Mouse (Mus musculus) thymus, adult 2 months (tissue): ENCODE measurements around the gene Nav1. TPM values are rescaled to one million over a fixed set of nuclear protein-coding genes. Genes with fewer than 3 reads are reported as not detected.

Experiments used
- DNase-seq: peaks from one replicate; pipeline ENCODE4 v3.0.0; 2021
- H3K27ac ChIP-seq: fragments of 200-500 bp; 2 replicates; pipeline ENCODE4 v1.5.1; 2012; ENCODE audit warnings: low read length, control low read depth; ENCODE audit not compliant: control insufficient read depth, insufficient read depth
- H3K27me3 ChIP-seq: fragments of 200-500 bp; 2 replicates; pipeline ENCODE4 v1.6.1; 2012; ENCODE audit warnings: mild to moderate bottlenecking, low read length, moderate library complexity, mixed read lengths; ENCODE audit not compliant: control insufficient read depth, insufficient read depth
- H3K36me3 ChIP-seq: fragments of 200-500 bp; 2 replicates; pipeline ENCODE4 v1.6.1; 2012; ENCODE audit warnings: mild to moderate bottlenecking, low read length, moderate library complexity; ENCODE audit not compliant: control insufficient read depth, insufficient read depth
- H3K4me1 ChIP-seq: fragments of 200-500 bp; replicated peaks from 2 replicates; pipeline ENCODE4 v1.6.1; 2012; ENCODE audit warnings: low read length; ENCODE audit not compliant: control insufficient read depth, insufficient read depth
- H3K4me3 ChIP-seq: fragments of 200-500 bp; 2 replicates; pipeline ENCODE4 v1.5.1; 2012; ENCODE audit warnings: mild to moderate bottlenecking, low read length, control low read depth, moderate library complexity; ENCODE audit not compliant: control insufficient read depth, insufficient read depth
- CTCF ChIP-seq: fragments of 200-500 bp; IDR thresholded peaks from 2 replicates; pipeline ENCODE4 v1.5.1; 2012; ENCODE audit warnings: mild to moderate bottlenecking, control low read depth, low read length, moderate library complexity, borderline replicate concordance; ENCODE audit not compliant: control insufficient read depth, poor library complexity, insufficient read depth; ENCODE audit errors: extremely low read depth
- POLR2A ChIP-seq: fragments of 200-500 bp; IDR thresholded peaks from 2 replicates; pipeline ENCODE4 v1.6.1; 2012; ENCODE audit warnings: mild to moderate bottlenecking, low read length, control low read depth, moderate library complexity; ENCODE audit not compliant: control insufficient read depth, poor library complexity, insufficient read depth; ENCODE audit errors: extremely low read depth
- WGBS: fragments of 180-500 bp; shearing (Covaris S2); methylation state at CpG from one replicate; pipeline ENCODE4 v1.1.7; 2018; 5-methylcytosine and 5-hydroxymethylcytosine counted together
- polyA plus RNA-seq: library from polyadenylated mRNA; depleted of rRNA; stranded (reverse); fragments of >200 nt; gene quantifications from 2 replicates; pipeline ENCODE4 v1.2.3, GENCODE M21; 2012

Gene Nav1
- polyA plus RNA-seq, 1 experiment = 8.7 TPM

DNA sequence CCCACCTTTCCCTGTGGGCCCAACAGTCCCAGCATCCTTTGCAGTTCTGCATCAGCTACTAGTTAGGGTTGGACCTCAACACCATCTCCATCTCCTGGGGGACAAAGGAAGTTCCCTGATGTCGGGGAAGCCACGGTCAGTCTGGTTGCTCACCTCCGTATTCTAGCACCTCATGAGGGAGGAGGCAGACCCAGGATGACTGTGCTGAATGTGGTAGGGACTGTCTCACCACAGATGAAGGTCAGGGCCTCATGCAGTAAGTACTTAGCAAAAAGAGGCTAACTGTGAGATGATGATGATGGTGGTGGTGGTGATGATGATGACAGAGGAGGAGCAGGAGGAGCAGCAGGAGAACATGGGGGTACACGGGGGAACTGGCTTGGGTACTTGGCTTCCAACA lies 73.0 kb downstream of the Nav1 start:
- TF ChIP-seq CTCF (no peak), POLR2A (no peak)
- Histone ChIP-seq H3K27me3 (no peaks in the 10 kb centered on the region), H3K4me1 (no peaks in the 10 kb centered on the region), H3K4me3 (no peak overlapping the region), H3K36me3 (no peaks in the 10 kb centered on the region), H3K27ac (no peak overlapping the region)
- WGBS = 88% methylated on average over 4 of the region's 4 CpGs
- DNase-seq = no peak

DNA sequence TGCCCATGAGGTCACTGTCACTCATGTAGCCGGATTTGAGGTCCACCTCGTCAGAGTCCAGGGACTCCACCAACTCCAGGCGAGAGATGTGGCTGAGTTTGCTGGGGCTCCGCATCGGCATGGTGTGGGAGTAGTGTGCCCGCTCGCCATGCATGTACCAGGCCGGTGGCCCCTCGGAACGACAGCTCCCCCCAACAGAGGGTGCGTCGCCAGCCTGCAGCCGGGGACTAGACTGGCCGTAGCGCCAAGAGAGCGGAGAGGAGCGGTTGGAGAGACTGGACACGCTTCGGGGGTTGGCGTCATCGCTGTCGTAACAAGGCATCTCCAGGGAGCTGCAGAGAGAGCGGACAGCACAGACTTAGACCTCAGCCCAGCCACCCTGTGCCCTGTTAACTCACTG lies 74.7 kb downstream of the Nav1 start:
- no peaks in the 10 kb centered on the region for H3K36me3 ChIP-seq
- TF ChIP-seq CTCF (no peak), POLR2A (no peak)
- no peak overlapping the region for H3K4me3 ChIP-seq
- no peak for DNase-seq
- H3K4me1 ChIP-seq = no peaks in the 10 kb centered on the region
- no peak overlapping the region for H3K27ac ChIP-seq
- 98% methylated on average over 23 of the region's 23 CpGs for WGBS
- H3K27me3 ChIP-seq = no peaks in the 10 kb centered on the region

DNA sequence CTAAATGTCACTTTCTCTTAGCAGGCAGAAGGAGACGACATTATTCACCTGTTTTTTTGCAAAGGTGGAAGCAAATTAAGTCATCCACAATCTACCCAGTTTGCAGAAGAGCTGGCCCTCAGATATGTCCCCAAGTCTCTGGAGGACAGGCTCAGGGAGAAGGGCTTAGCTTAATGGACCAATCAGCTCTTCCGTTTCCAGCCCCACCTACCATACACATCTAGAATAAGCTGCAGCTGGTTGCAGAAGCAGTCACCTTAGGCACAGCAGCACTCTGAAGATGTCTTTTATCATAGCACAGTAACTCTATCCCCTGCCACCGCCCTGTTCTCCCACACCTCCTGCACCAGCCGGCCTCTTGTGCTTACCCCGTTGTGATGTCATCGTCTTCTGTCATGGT lies 75.1 kb downstream of the Nav1 start:
- no peak for DNase-seq
- Histone ChIP-seq H3K4me3 (no peak overlapping the region), H3K4me1 (no peaks in the 10 kb centered on the region), H3K36me3 (no peaks in the 10 kb centered on the region), H3K27me3 (no peaks in the 10 kb centered on the region), H3K27ac (no peak overlapping the region)
- WGBS = 91% methylated on average over 6 of the region's 6 CpGs
- no peak for TF ChIP-seq POLR2A

DNA sequence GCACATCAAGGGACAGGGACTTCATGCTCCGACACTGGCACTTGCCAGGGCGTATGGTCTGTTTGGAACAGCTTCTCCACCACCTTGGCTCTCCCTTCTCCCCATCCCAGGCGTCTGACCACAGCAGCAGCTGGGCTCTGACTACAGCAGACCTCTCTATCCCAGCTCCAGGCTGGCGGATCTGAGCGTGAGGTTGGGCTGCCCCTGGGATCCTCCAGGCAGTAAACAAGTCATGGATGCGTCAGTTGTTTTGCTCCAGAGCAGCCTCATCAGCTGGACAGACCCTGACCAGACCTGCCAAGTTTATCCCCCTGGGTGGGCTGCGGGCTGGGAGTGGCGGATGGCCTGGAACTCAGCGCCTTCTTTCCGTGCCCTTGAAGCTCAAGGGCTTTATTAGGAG lies 76.0 kb downstream of the Nav1 start:
- DNase-seq = no peak
- H3K27me3 ChIP-seq = no peaks in the 10 kb centered on the region
- WGBS = 96% methylated on average over 10 of the region's 10 CpGs
- TF ChIP-seq CTCF = no peak
- TF ChIP-seq POLR2A = no peak
- H3K4me3 ChIP-seq = no peak overlapping the region
- H3K4me1 ChIP-seq = no peaks in the 10 kb centered on the region
- H3K36me3 ChIP-seq = no peaks in the 10 kb centered on the region
- H3K27ac ChIP-seq = no peak overlapping the region

DNA sequence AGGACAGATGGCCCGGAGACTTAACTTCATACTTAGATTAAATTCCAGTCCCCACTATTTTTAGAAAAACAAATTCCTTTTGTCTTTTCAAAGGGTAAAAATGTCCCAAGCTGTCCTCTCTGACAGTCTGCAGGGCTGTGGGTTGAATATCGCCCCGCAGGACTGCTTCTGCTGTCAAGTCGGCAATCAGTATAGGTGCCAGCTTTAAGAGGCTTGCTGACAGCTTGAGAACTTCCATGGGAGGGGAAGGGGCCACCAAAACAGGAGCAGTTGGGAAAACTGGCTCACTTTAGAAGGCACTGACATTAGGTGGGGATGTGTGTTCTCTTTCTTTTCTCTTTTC lies 82.6 kb downstream of the Nav1 start:
- WGBS = 94% methylated on average over 4 of the region's 4 CpGs
- no peaks in the 10 kb centered on the region for H3K4me1 ChIP-seq
- TF ChIP-seq CTCF (no peak), POLR2A (no peak)
- no peak overlapping the region for H3K27ac ChIP-seq
- H3K36me3 ChIP-seq = no peaks in the 10 kb centered on the region
- DNase-seq = no peak
- no peak overlapping the region for H3K4me3 ChIP-seq
- H3K27me3 ChIP-seq = no peaks in the 10 kb centered on the region

DNA sequence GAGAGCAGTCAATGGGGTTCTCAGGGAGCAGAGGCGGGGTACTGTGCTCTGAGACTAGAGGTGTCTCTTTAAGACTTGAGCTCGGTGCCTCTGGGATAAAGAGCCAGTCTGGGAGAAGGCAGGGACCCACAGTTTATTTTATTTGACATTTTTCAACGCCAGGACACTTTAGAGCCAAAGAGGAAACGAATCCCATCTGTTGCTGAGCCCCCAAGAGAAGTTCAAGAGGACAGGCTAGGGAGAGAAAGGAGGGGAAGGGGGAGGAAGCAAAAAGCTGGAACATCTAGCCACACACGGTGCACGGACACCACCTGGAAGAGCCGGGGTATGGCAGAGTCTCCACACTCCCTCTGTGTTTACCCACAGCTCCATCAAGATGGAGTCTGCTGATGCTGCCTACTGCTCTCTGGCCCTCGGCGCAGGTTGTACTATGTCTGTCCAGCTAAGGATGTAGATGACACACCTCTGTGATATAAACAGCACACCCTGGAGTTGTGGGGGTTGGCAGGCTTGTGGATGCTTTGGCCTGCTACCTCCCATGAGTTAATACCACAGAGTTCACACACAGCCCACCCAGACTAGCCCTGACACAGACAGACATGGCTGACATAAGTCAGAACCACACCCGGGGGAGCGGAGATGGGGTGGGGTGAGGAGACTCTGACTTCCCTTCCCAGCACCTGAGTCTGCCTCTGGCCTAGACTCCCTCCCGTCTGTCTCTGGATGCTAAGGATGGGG lies 83.1 kb downstream of the Nav1 start:
- no peaks in the 10 kb centered on the region for H3K4me1 ChIP-seq
- H3K27ac ChIP-seq = no peak overlapping the region
- TF ChIP-seq POLR2A (no peak), CTCF (no peak)
- 89% methylated on average over 12 of the region's 12 CpGs for WGBS
- no peaks in the 10 kb centered on the region for H3K27me3 ChIP-seq
- H3K4me3 ChIP-seq = no peak overlapping the region
- no peak for DNase-seq
- no peaks in the 10 kb centered on the region for H3K36me3 ChIP-seq

DNA sequence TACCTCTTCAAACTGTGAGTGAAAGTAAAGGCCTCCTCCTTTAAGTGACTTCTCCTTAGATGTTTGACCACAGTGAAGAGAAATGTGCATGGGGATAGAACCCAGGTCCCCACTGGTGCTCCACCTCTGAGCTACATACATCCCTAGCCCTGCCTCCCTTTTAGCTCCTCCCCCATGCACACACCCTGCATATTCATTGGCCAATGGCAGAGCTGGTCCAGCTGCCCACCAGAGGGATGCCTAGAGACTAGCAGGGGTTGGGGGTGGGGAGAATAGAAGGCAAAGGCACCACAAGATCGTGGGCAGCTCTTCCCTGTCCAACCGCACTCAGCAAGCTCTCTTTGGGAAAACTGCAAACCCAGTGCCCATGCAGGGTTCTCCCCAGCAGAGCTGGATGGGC lies 83.8 kb downstream of the Nav1 start:
- Histone ChIP-seq H3K27me3 (no peaks in the 10 kb centered on the region), H3K36me3 (no peaks in the 10 kb centered on the region), H3K4me1 (no peaks in the 10 kb centered on the region), H3K27ac (no peak overlapping the region), H3K4me3 (no peak overlapping the region)
- DNase-seq = no peak
- TF ChIP-seq POLR2A = no peak
- no peak for TF ChIP-seq CTCF
- 93% methylated on average over 2 of the region's 2 CpGs for WGBS
